Mouse (Mus musculus) urinary bladder, adult 18-20 months (tissue): ENCODE data around the gene Anp32a.

Source experiments
- DNase-seq, 2 experiments: peaks; one replicate each; pipeline ENCODE4 v3.0.0; 2022; ENCODE audit warnings: low spot score in 2 of 2, mixed read lengths in 2 of 2

Gene Anp32a

DNA sequence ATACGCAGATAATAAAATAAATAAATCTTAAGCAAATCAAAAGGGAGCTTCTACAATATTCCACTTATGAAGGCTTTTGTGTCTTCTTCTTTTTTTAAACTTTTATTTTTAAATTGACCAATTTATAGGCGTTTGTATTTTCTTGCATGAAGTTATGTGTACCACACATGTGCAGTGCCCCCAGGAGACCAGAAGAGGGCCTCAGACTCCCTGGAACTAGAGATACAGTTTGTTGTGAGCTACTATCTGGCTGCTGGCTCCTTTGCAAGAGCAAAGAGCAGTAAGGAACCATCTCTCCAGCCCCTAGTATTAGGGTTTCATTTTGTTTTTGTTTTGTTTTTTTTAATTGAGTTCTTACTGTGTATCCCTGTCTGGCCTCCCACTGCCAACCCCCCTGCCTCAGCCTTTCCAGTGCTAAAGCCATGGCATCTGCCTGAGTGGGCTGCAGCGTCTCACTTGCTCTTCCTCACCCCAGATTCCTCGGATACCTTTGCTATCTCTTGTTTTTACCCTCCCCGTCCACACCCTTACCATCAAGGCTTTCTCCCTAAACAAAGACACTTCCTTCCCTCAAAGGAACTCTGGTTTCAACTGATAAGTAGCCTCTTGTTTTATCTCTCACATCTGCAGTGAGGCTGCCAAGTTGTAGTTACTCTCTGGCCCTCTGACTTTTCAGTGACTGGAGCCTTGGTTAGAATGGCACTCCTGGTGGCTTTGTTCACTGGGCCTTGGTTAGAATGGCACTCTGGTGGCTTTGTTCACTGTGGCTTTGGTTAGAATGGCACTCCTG is 66.5 kb downstream of the Anp32a start:
- DNase-seq = no peak

DNA sequence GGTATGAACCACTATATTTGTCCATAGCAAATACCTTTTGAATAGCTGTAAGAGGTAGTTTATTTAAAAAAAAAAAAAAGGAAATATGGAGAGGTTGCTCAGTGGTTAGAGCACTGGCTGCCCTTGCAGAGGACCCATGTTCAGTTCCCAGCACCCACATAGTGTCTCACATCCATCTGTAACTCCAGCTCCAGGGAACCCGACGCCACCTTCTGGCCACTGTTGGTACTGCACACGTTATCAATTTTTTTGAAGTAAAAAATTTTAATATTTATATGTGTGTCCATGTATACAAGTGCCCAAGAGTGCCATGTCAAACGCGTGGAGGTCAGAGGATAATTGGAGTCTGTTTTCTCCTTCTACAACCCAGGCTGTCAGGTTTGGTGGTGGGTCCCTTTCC is 77.6 kb downstream of the Anp32a start:
- no peak for DNase-seq

DNA sequence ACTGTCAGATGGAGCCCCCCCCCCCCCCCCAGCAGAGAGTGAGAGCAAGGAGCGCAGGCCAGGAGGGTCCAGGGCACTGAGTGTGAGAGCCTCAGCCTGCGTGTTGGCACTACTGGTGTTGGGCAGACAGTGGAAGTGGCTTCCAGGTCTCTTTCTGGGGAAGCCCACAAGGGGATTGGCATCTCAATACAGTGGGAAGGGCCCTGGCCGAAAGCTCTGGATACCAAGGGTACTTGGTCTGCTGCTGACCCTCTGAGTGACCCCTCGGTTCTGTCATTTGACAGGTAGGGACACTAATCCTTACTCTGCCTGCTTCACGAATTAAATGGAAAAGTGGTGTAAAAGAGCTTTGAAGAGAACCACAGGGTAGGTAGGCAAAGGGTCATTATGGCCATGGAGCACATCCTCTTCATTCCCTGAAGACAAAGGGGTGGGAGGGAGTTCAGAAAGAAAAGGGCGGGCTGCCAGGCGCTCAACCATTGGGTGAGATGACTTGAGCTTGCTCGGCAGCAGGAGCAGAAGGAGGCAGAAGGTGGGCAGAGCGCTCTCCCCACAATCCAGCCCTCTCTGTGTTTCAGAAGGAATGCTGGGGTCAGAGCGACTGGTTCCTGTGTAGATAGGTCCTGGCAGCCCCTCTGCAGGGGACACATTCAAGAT is 79.3 kb downstream of the Anp32a start:
- DNase-seq = no peak

DNA sequence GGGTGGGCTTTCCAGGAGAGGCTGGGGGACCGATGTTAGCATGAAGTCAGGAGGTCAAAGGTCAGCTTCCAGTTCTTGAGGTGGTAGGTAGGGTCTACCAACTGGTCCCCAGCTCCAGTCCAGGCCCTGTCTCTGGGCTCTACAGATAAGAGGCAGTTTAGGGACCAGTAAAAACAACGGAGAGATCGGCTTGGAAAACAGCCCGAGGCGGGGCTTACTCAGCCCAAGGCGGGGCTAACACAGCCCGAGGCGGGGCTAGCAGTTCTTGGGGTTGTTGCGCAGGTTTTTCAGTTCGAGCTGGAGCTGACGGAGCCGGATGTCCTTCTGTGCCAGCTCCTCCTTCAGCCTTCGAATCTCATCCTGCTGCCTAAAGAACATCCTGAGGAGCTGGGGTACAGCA is 79.9 kb downstream of the Anp32a start:
- DNase-seq = peak; percentile 92

DNA sequence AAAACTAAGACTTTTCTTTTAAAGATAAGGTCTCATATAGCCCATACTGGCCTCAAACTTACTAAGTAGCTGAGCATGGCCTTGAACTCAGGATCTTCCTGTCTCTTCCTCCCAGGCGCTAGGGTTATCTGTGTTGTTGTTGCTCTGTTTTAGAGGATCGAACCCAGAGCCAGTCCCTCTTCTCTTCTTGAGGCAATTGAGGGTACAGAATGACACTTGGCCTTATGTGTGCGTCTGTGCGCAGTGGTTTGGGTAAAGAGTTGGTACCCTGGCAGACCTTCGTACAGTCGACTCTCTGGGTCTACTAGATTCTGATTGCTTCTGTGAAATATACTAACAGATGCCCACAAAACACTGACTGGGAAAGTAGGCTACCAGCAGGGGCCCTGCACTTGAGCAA is 80.8 kb downstream of the Anp32a start:
- DNase-seq = no peak

DNA sequence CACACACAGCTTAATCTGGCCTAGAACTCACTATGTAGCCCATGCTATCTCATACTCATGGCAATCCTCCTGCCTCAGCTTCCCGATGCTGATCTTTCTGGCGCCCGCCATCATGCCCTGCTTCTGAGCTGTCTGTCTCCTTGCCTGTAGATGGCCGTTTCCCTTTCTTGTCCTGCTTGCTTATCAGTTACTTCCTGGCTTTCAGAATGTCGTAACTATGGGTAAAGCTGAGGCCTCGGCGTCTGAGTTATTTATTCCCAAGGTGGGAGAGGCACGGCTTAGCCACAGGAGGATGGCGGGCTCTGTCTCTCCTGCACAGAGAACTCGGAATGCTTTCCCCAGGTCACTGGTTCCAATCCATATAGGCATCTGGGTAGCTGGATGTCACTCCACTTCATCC is 81.8 kb downstream of the Anp32a start:
- DNase-seq = no peak

DNA sequence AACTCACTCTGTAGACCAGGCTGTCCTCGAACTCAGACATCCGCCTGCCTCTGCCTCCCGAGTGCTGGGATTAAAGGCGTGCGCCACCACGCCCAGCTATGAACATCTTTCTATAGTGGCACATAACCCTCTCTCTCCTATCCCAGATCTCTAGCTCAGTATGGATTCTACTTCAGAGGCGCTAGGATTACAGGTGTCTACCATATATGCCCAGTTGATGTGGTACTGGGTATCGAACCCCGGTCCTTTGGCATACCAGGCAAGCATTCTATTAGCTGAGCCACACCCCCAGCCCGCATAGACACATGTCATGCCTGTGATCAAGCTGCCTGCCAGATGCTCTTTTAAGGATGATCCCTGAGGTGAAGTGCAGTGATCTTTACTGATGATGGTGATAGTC is 82.8 kb downstream of the Anp32a start:
- DNase-seq = no peak

DNA sequence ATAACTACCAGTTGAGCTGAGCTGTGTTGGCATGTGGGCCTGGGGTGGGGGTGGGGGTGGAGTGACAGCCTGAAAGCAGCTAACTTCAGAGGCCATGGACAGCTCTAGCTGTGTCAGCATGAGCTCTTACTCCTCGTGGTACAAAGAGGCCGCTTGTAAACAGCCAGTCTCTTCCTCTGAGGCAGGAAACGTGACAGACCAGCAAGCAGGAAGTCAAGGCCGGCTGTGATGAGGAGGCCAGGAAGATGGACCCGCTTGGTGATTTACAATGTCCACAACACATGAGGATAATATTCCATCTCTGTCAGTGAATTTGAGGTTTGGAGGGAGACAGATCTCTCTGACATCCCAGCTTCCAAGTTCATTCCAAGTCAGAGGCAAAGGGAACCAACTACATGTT is 84.2 kb downstream of the Anp32a start:
- no peak for DNase-seq

DNA sequence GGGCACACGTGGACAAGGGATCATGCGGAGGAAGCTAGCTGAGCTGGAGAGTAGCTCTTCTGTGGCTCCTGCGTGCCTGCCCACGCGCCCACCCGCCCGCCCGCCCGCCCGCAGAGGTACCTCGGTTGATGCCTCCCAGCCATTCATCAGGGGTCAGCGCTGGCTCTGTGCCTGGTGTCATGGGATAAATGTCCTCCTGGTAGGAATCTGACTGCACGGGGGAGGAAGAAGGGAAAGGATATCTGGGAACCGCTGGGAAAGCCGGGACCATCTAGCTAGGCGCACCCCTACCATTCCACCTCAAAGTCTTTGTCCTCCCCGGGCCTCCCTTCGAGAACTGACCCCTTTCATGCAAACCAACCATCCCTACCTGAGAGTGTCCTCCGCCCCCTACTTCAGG is 84.9 kb downstream of the Anp32a start:
- no peak for DNase-seq

DNA sequence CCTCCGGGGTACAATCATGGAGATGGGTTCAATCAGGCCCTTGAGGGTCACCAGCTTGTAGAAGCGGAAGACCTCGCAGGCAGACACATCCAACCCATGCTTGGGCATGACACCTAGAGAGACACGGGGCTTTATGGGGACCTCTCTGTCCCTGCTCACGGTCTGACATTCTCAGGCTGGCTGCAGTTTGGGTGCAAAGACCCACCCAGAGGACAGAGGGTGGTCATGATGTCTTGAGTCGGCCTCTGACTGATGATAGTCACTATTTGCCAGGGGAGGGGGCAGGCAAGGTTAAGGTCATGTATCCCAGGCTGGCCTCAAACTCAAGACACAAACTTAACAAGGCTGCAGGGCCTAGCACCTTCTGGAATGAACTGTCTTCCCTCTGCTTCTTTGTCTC is 85.4 kb downstream of the Anp32a start:
- no peak for DNase-seq

DNA sequence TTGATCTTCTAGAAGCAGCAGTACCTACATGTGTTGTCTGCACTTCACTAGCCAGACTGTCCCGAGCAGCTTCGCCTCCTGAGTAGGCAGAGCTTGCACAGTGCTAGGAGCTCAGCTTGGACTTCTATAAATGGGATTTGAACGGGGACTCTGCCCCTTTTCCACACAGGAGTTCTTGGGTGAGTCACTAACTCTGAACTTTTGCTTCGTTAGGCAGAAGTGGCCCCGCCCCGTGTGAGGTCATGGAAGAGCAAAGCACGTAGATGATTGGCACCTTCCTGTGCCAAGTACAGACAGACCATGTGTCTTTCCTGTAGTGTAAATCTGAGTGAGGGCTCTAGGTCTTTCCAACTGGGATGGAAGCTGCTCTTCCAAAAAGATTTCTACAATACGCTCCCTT is 85.9 kb downstream of the Anp32a start:
- DNase-seq = peak in 1 of 2 experiments; percentile 43
